Mouse (Mus musculus) intestine, embryonic 14.5 days (tissue): ENCODE measurements around the gene Acoxl. TPM values are rescaled to one million over a fixed set of nuclear protein-coding genes. Genes with fewer than 3 reads are reported as not detected.

Experiments used
- ATAC-seq: fragments of 200-750 bp; cut with Nextera tagmentation; replicated peaks from 2 replicates; pipeline ENCODE4 v1.8.0; 2017; ENCODE audit warnings: low read depth, moderate number of reproducible peaks, moderate TSS enrichment, moderate library complexity; ENCODE audit not compliant: low FRiP score, low TSS enrichment
- DNase-seq: peaks from one replicate; pipeline ENCODE4 v3.0.0-alpha.2; 2018; ENCODE audit warnings: low spot score
- H3K27ac ChIP-seq: fragments of 300-500 bp; sonication (generic); 2 replicates; pipeline ENCODE4 v1.5.1; 2014; ENCODE audit warnings: low read depth, mild to moderate bottlenecking, control low read depth
- H3K27me3 ChIP-seq: fragments of 300-500 bp; sonication (generic); replicated peaks from 2 replicates; pipeline ENCODE4 v1.6.1; 2014; ENCODE audit warnings: low read length, control low read depth; ENCODE audit not compliant: control insufficient read depth, insufficient read depth
- H3K36me3 ChIP-seq: fragments of 300-500 bp; sonication (generic); 2 replicates; pipeline ENCODE4 v1.6.1; 2014; ENCODE audit warnings: low read length, control low read depth; ENCODE audit not compliant: control insufficient read depth, insufficient read depth
- H3K4me1 ChIP-seq: fragments of 300-500 bp; sonication (generic); replicated peaks from 2 replicates; pipeline ENCODE4 v1.6.1; 2014; ENCODE audit warnings: low read length, control low read depth, mixed read lengths; ENCODE audit not compliant: control insufficient read depth, insufficient read depth
- H3K4me2 ChIP-seq: fragments of 300-500 bp; sonication (generic); 2 replicates; pipeline ENCODE4 v1.6.1; 2014; ENCODE audit warnings: low read length
- H3K4me3 ChIP-seq: fragments of 300-500 bp; sonication (generic); 2 replicates; pipeline ENCODE4 v1.5.1; 2014; ENCODE audit warnings: low read depth, low read length, control low read depth, mixed read lengths
- H3K9ac ChIP-seq: fragments of 300-500 bp; sonication (generic); 2 replicates; pipeline ENCODE4 v1.6.1; 2014; ENCODE audit warnings: mild to moderate bottlenecking, low read length
- H3K9me3 ChIP-seq: fragments of 300-500 bp; sonication (generic); 2 replicates; pipeline ENCODE4 v1.6.1; 2016; ENCODE audit warnings: low read length, control low read depth; ENCODE audit not compliant: control insufficient read depth
- WGBS: fragments of 180-500 bp; shearing (Covaris S2); extraction: QIAGEN DNeasy Blood & Tissue Kit; methylation state at CpG from one replicate; pipeline ENCODE4 v1.1.7; 2014; 5-methylcytosine and 5-hydroxymethylcytosine counted together
- polyA plus RNA-seq: library from polyadenylated mRNA; unstranded; fragments of >200 nt; fragmentation: Nextera tagmentation; extraction: Ambion mirVana; gene quantifications from 2 replicates; pipeline ENCODE4 v1.2.1, GENCODE M21; 2014

The Acoxl gene
- polyA plus RNA-seq, 1 experiment from 2014 or later: 0.19 TPM

GRCm38 (mm10) chr2:128138924-128139323 is 300.2 kb downstream of the Acoxl start:
- no peak overlapping the region for H3K4me2 ChIP-seq
- H3K9ac ChIP-seq: no peak overlapping the region
- H3K9me3 ChIP-seq: no peaks in the 10 kb centered on the region
- WGBS: 73% methylated on average over 8 of the region's 8 CpGs
- no peak overlapping the region for H3K27ac ChIP-seq
- no peak overlapping the region for H3K4me3 ChIP-seq
- no peaks in the 10 kb centered on the region for H3K27me3 ChIP-seq
- DNase-seq: no peak
- peaks cover 47% of the 10 kb centered on the region for H3K36me3 ChIP-seq
- no peaks in the 10 kb centered on the region; the same call in 1 of the 2 replicates for H3K4me1 ChIP-seq
- ATAC-seq: no peak

GRCm38 (mm10) chr2:128139781-128140180 is 301.1 kb downstream of the Acoxl start:
- no peak for DNase-seq
- H3K27ac ChIP-seq: no peak overlapping the region

GRCm38 (mm10) chr2:128140183-128140582 is 301.5 kb downstream of the Acoxl start:
- no peak for ATAC-seq
- DNase-seq: no peak
- no peaks in the 10 kb centered on the region for H3K27me3 ChIP-seq
- H3K27ac ChIP-seq: no peak overlapping the region
- WGBS: 80% methylated on average over 3 of the region's 3 CpGs
- H3K4me2 ChIP-seq: no peak overlapping the region
- H3K4me1 ChIP-seq: no peaks in the 10 kb centered on the region
- H3K9me3 ChIP-seq: no peaks in the 10 kb centered on the region
- H3K4me3 ChIP-seq: no peak overlapping the region
- H3K9ac ChIP-seq: no peak overlapping the region
- H3K36me3 ChIP-seq: peaks cover 34% of the 10 kb centered on the region

More at GRCm38 (mm10) chr2:128139781-128140180, 301.1 kb downstream of the Acoxl start:
- H3K9me3 ChIP-seq: no peaks in the 10 kb centered on the region
- H3K4me3 ChIP-seq: no peak overlapping the region
- peaks cover 38% of the 10 kb centered on the region for H3K36me3 ChIP-seq
- no peaks in the 10 kb centered on the region for H3K27me3 ChIP-seq
- WGBS: 78% methylated on average over 15 of the region's 15 CpGs
- ATAC-seq: no peak
- no peak overlapping the region for H3K4me2 ChIP-seq
- H3K4me1 ChIP-seq: no peaks in the 10 kb centered on the region
- H3K9ac ChIP-seq: no peak overlapping the region

- no peak overlapping the region for H3K4me3 ChIP-seq
- ATAC-seq (no peak), DNase-seq (no peak)
- no peak overlapping the region for H3K27ac ChIP-seq
- no peaks in the 10 kb centered on the region; the same call in 1 of the 2 replicates for H3K4me1 ChIP-seq
- no peak overlapping the region for H3K4me2 ChIP-seq
- no peaks in the 10 kb centered on the region for H3K27me3 ChIP-seq
- peaks cover 33% of the 10 kb centered on the region for H3K36me3 ChIP-seq
- H3K9me3 ChIP-seq: no peaks in the 10 kb centered on the region
- no peak overlapping the region for H3K9ac ChIP-seq
Observed at GRCm38 (mm10) chr2:128143992-128144391, 305.3 kb downstream of the Acoxl start.

- WGBS: 64% methylated on average over 3 of the region's 3 CpGs
- Histone ChIP-seq H3K4me1 (no peaks in the 10 kb centered on the region; the same call in 1 of the 2 replicates), H3K4me2 (no peak overlapping the region), H3K36me3 (peaks cover 36% of the 10 kb centered on the region), H3K27ac (no peak overlapping the region), H3K4me3 (no peak overlapping the region), H3K9ac (no peak overlapping the region), H3K27me3 (no peaks in the 10 kb centered on the region), H3K9me3 (no peaks in the 10 kb centered on the region)
- DNase-seq (no peak), ATAC-seq (no peak)
Observed at GRCm38 (mm10) chr2:128145433-128145832, 306.8 kb downstream of the Acoxl start.

- no peak overlapping the region for H3K9ac ChIP-seq
- H3K27me3 ChIP-seq: no peaks in the 10 kb centered on the region
- DNase-seq: no peak
- H3K4me1 ChIP-seq: no peaks in the 10 kb centered on the region; the same call in 1 of the 2 replicates
- no peak for ATAC-seq
- H3K9me3 ChIP-seq: no peaks in the 10 kb centered on the region
- 84% methylated on average over 5 of the region's 5 CpGs for WGBS
- no peak overlapping the region for H3K4me2 ChIP-seq
- no peak overlapping the region for H3K27ac ChIP-seq
- peaks cover 44% of the 10 kb centered on the region for H3K36me3 ChIP-seq
- no peak overlapping the region for H3K4me3 ChIP-seq
Observed at GRCm38 (mm10) chr2:128149596-128149995, 310.9 kb downstream of the Acoxl start.

GRCm38 (mm10) chr2:128152211-128152610 is 313.5 kb downstream of the Acoxl start:
- DNase-seq (no peak), ATAC-seq (no peak)
- no peak overlapping the region for H3K4me3 ChIP-seq
- H3K4me2 ChIP-seq: no peak overlapping the region
- peaks cover 12% of the 10 kb centered on the region for H3K4me1 ChIP-seq
- no peaks in the 10 kb centered on the region for H3K9me3 ChIP-seq
- H3K27me3 ChIP-seq: no peaks in the 10 kb centered on the region
- H3K27ac ChIP-seq: no peak overlapping the region
- H3K36me3 ChIP-seq: peaks cover 40% of the 10 kb centered on the region
- WGBS: 88% methylated on average over 9 of the region's 9 CpGs
- no peak overlapping the region for H3K9ac ChIP-seq

- ATAC-seq: no peak
- no peak overlapping the region for H3K4me3 ChIP-seq
- no peak for DNase-seq
- H3K36me3 ChIP-seq: peaks cover 32% of the 10 kb centered on the region
- H3K9me3 ChIP-seq: no peaks in the 10 kb centered on the region
- no peak overlapping the region for H3K4me2 ChIP-seq
- peaks cover 19% of the 10 kb centered on the region for H3K4me1 ChIP-seq
- H3K27ac ChIP-seq: no peak overlapping the region
- 82% methylated on average over 16 of the region's 16 CpGs for WGBS
- no peaks in the 10 kb centered on the region for H3K27me3 ChIP-seq
- H3K9ac ChIP-seq: no peak overlapping the region
Observed at GRCm38 (mm10) chr2:128152845-128153550, 314.3 kb downstream of the Acoxl start.

- ATAC-seq (no peak), DNase-seq (no peak)
- Histone ChIP-seq H3K27me3 (no peaks in the 10 kb centered on the region), H3K27ac (no peak overlapping the region), H3K36me3 (peaks cover 26% of the 10 kb centered on the region), H3K4me1 (peaks cover 23% of the 10 kb centered on the region), H3K4me3 (no peak overlapping the region), H3K9me3 (no peaks in the 10 kb centered on the region), H3K4me2 (no peak overlapping the region), H3K9ac (no peak overlapping the region)
- WGBS: 83% methylated on average over 11 of the region's 11 CpGs
Observed at GRCm38 (mm10) chr2:128153551-128153910, 314.9 kb downstream of the Acoxl start.
